Mouse (Mus musculus) CD4-positive helper T cell, adult 2 months (primary cell): Measurements from ENCODE around the gene Rps29.

Experiments
- DNase-seq: peaks from one replicate; pipeline ENCODE4 v3.0.0-alpha.2; 2012; ENCODE audit warnings: low read depth, missing footprints, low spot score

Rps29 gene

GRCm38 (mm10) chr12:69130486-69130885, 28.5 kb downstream of the Rps29 start:
- DNase-seq, result peak; percentile 25

- no peak for DNase-seq
Observed at GRCm38 (mm10) chr12:69129634-69130310, 29.2 kb downstream of the Rps29 start.

GRCm38 (mm10) chr12:69127626-69128025, 31.4 kb downstream of the Rps29 start:
- DNase-seq, result no peak

GRCm38 (mm10) chr12:69127170-69127569, 31.8 kb downstream of the Rps29 start:
- DNase-seq, result peak; percentile 48

GRCm38 (mm10) chr12:69125066-69125465, 33.9 kb downstream of the Rps29 start:
- DNase-seq, result no peak

GRCm38 (mm10) chr12:69122801-69123200, 36.2 kb downstream of the Rps29 start:
- DNase-seq, result no peak

- DNase-seq, result no peak
Observed at GRCm38 (mm10) chr12:69119908-69120307, 39.1 kb downstream of the Rps29 start.
